Mouse (Mus musculus): Measurements from ENCODE around the gene B3gnt2.

GRCm38 (mm10) chr11:22741436-22741835 lies 119.3 kb downstream of the B3gnt2 start:
- TF ChIP-seq CTCF (IDR thresholded peaks at IDR 0.05) = no peak
- TF ChIP-seq EP300 (IDR thresholded peaks at IDR 0.05) = no peak
